In genomic region chr10:117952116-117953025, GRCm38 (mm10) we compare ENCODE assay signal across 10 mouse cellular contexts.
A peak's percentile ranks its signal among the peaks of the same experiment; 100 is the strongest.
DNase-seq lines count a peak whose midpoint lies in the region; ATAC-seq lines count a peak whose summit lies in the region.
"Had no signal": no experiment of that assay in that cellular context is flagged by ENCODE, and none has a peak within 500 bp of the region (broad histone marks: within the 10 kb centered on the region; RNA-seq: fewer than 3 reads in every experiment).

No protein-coding gene starts in this region.

- no peaks in the 10 kb centered on the region for H3K36me3 ChIP-seq in embryonic facial prominence, embryonic 10.5 days (replicated peaks)
- no peaks in the 10 kb centered on the region for H3K36me3 ChIP-seq in intestine, embryonic 15.5 days
- no peaks in the 10 kb centered on the region for H3K36me3 ChIP-seq in hindbrain, embryonic 10.5 days
- H3K36me3 ChIP-seq: hindbrain, embryonic 15.5 days; limb, embryonic 13.5 days had no signal

- peaks cover 10% of the 10 kb centered on the region; the same call in 1 of the 2 replicates for H3K4me1 ChIP-seq in embryonic facial prominence, embryonic 10.5 days
- 0 out of 2 replicates have a peak, but pooled peaks cover 2% of the 10 kb centered on the region for H3K4me1 ChIP-seq in intestine, embryonic 15.5 days (replicated peaks)
- H3K4me1 ChIP-seq in hindbrain, embryonic 10.5 days (replicated peaks), result 0 out of 2 replicates have a peak, but pooled peaks cover 3% of the 10 kb centered on the region
- H3K4me1 ChIP-seq: hindbrain, embryonic 15.5 days had no signal

- no peak overlapping the region for H3K27ac ChIP-seq in embryonic facial prominence, embryonic 10.5 days (replicated peaks)
- no peak overlapping the region for H3K27ac ChIP-seq in intestine, embryonic 15.5 days
- no peak overlapping the region for H3K27ac ChIP-seq in hindbrain, embryonic 10.5 days
- H3K27ac ChIP-seq: hindbrain, embryonic 15.5 days; limb, embryonic 13.5 days had no signal

- no peak overlapping the region for H3K4me2 ChIP-seq in intestine, embryonic 15.5 days (replicated peaks)
- H3K4me2 ChIP-seq: hindbrain, embryonic 15.5 days; limb, embryonic 13.5 days had no signal

- peak; percentile 9 for DNase-seq in ovary, postnatal 36 days (ENCODE audit: low spot score)
- DNase-seq in ovary, postnatal 14 days (ENCODE audit: low spot score), result no peak
- peak; percentile 24 to 43 for DNase-seq in natural killer cell, adult 2 months (ENCODE audit: low spot score in 2 of 2)
- DNase-seq in embryonic facial prominence, embryonic 10.5 days (ENCODE audit: low spot score), result no peak
- no peak for DNase-seq in cerebellum, adult 9-11 months
- DNase-seq in hindbrain, embryonic 10.5 days (ENCODE audit: low spot score), result no peak

- no peaks in the 10 kb centered on the region for H3K27me3 ChIP-seq in embryonic facial prominence, embryonic 10.5 days (replicated peaks; ENCODE audit: low read depth, poor library complexity, severe bottlenecking)
- H3K27me3 ChIP-seq in intestine, embryonic 15.5 days (replicated peaks), result no peaks in the 10 kb centered on the region
- H3K27me3 ChIP-seq in hindbrain, embryonic 10.5 days (ENCODE audit: insufficient read depth, poor library complexity, severe bottlenecking), result no peaks in the 10 kb centered on the region
- H3K27me3 ChIP-seq: hindbrain, embryonic 15.5 days; limb, embryonic 13.5 days had no signal

- no peak overlapping the region for H3K9ac ChIP-seq in intestine, embryonic 15.5 days
- H3K9ac ChIP-seq: hindbrain, embryonic 15.5 days; limb, embryonic 13.5 days had no signal

- WGBS in embryonic facial prominence, embryonic 10.5 days, result 78% methylated on average over 26 of the region's 26 CpGs
- WGBS in intestine, embryonic 15.5 days, result 75% methylated on average over 26 of the region's 26 CpGs
- 83% methylated on average over 26 of the region's 26 CpGs for WGBS in hindbrain, embryonic 10.5 days

- H3K4me3 ChIP-seq in embryonic facial prominence, embryonic 10.5 days, result no peak overlapping the region
- H3K4me3 ChIP-seq in intestine, embryonic 15.5 days (replicated peaks), result no peak overlapping the region
- H3K4me3 ChIP-seq in hindbrain, embryonic 10.5 days, result no peak overlapping the region
- H3K4me3 ChIP-seq: hindbrain, embryonic 15.5 days; limb, embryonic 13.5 days had no signal

- no peaks in the 10 kb centered on the region for H3K9me3 ChIP-seq in embryonic facial prominence, embryonic 10.5 days
- no peaks in the 10 kb centered on the region for H3K9me3 ChIP-seq in intestine, embryonic 15.5 days
- H3K9me3 ChIP-seq in hindbrain, embryonic 10.5 days, result no peaks in the 10 kb centered on the region
- H3K9me3 ChIP-seq: hindbrain, embryonic 15.5 days; limb, embryonic 13.5 days had no signal

- ATAC-seq in inflammation-experienced regulatory T-cells, adult 6 months, result peak; percentile 42
- ATAC-seq in intestine, embryonic 15.5 days, result no peak

Comparison
In these comparisons a context has a peak if more than half of its experiments do, and no peak if none do; other contexts are left out.
1. DNase-seq: peak in ovary, postnatal 36 days (single experiment) and natural killer cell, adult 2 months (2 of 2); none in ovary, postnatal 14 days (single experiment), embryonic facial prominence, embryonic 10.5 days (single experiment), cerebellum, adult 9-11 months (single experiment) and hindbrain, embryonic 10.5 days (single experiment).